Mouse (Mus musculus) liver (tissue): Measurements from ENCODE around the gene Rcn1.

ENCODE experiments used
- DNase-seq: peaks from one replicate; pipeline ENCODE4 v3.0.0-alpha.2; 2020; ENCODE audit warnings: mixed read lengths

Rcn1 gene

GRCm38 (mm10) chr2:105399085-105399891 lies at the start of gene Rcn1:
Gene Rcn1, minus strand, starts transcription at chr2:105399319.
- DNase-seq = peak; percentile 85

- DNase-seq = peak; percentile 42
Observed at GRCm38 (mm10) chr2:105444072-105444471, 45.0 kb upstream of the Rcn1 start.

DNA sequence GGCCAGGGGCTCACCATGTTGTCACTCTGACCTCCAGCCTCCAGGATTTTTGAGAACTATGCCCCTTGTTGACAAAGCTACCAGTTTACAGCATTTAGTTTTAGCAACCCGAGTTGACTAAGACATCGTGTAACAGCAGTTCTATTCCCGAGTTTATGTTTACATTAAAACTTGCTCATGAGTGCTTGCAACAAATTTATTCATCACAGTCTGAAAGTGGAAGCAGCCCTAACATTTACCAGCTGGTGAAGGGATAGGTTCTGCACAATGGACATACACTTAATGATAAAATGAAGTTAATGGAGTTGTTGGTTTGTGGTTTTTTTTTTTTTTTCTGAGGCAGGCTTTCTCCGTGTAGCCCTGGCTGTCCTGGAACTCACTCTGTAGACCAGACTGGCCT lies 39.9 kb upstream of the Rcn1 start:
- DNase-seq = no peak

GRCm38 (mm10) chr2:105438525-105438924 lies 39.4 kb upstream of the Rcn1 start:
- no peak for DNase-seq

GRCm38 (mm10) chr2:105432927-105433326 lies 33.8 kb upstream of the Rcn1 start:
- no peak for DNase-seq

DNA sequence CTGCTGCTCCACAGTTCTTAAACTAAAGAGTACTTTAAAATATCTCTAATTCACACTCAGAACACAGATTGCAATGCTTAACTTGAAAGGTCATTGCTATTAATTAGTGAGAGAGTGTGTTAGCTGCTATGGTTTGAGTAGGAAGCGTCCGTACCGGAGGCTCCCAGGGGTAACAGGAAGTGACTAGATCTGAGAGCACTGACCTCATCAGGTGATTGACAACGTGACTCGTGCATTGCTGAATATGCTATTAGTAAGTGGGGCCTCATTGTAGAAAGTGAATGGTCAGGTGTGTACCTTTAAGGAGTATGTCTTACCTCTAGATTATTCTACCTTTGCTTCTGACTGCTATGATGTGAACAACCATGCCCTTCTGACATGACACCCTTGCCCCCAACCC lies 31.3 kb upstream of the Rcn1 start:
- no peak for DNase-seq

GRCm38 (mm10) chr2:105429899-105430298 lies 30.8 kb upstream of the Rcn1 start:
- no peak for DNase-seq

DNA sequence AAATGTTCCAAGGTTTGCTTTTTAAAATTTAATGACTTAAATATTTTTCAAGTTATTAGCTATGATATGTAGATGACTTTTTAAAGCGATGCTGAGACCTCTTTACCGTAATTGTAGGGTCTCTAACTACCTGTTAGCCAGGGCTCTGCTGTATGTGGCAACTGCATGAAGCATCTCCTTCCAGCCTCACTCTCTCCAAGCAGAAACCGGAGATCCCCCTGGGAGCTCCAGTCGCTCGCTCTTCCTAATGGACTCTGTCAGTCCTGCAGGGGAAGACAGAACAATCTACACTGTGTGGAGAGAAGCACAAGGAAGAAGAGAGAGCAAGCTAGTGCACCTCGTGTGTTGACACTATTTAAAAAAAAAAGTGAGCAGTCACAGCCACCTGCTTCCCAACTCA lies 29.3 kb upstream of the Rcn1 start:
- no peak for DNase-seq

DNA sequence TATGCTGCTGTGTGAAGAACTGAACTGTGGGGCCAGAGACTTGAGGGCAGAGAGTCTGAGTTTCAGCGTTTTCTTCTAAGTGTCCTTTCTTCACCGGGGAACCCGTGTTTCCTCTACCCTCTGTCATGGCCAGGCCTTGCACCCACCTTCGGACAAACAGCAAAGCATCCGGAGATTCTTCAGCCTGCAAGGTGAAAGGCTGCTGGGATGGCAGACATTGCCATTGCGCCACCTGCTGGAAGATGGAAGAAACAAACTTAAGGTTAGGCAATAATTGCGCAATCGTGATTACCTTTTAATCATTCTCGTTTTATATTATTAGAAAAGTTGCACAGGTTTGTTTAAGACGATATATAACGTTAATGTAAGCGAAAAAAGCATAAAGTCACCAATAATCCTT lies 28.9 kb upstream of the Rcn1 start:
- DNase-seq = peak; percentile 80

DNA sequence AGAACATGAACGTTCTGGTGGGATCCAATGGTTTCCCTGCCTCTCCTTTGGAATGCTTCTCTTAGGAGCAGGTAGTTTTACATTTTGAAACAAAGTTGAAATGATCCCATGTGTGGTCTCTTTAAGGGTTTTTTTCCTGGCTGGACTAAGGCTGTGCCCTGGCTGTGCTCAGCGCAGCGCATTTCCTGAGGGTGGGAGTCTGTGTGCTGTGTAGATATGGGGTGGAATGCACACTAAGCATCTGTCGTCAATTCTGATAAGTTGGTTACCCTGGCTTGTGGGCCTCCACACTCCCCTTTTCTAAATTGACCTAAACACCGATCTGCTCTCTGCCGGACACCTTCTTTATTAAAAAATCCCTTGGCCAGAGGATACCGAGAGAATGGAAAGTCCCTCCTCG lies 28.3 kb upstream of the Rcn1 start:
- peak; percentile 59 for DNase-seq

DNA sequence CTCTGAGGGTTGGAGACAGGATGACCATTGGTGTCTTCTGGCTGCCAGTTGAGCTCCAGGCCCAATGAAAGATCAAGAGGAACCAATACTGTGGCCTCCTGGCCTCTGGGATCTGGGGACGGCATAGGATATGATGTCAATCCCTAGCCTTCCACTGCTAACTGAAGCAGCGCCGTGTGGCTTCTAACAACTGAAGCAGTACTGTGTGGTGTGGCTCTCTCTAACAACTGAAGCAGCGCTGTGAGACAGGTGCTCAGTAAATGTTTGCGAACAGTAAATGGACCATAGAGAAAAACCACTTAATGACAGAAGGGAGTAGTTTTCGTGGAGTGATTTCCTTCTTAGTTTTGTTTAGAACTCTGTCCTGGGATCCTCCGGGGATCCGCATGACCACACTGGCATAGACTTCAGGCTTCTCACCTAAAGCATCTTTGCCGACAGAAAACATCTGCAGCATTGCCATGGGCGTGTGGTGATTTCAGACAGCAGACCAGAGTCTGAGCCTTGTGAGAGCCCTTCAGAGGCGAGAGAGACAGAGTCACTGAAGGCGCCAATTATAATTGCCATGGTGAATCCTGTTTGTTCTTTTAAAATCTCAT lies 19.6 kb upstream of the Rcn1 start:
- no peak for DNase-seq

DNA sequence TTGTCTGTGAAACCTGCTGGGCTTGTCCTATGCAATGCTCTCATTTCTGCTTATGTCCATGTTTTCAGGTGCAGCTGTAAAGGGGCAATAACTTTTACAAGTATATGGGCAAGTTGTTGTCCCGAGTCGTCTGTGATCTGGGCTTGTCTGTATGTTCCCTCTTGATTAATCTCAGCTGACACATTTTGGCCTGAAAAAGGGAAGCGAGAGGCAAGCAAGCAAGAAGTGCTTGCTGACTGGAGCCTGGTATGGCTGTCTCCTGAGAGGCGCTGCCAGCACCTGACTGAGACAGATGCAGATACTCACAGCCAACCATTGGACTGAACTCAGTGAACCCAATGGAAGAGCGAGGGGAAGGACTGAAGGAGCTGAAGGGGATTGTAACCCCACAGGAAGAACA lies 18.5 kb upstream of the Rcn1 start:
- DNase-seq = no peak

DNA sequence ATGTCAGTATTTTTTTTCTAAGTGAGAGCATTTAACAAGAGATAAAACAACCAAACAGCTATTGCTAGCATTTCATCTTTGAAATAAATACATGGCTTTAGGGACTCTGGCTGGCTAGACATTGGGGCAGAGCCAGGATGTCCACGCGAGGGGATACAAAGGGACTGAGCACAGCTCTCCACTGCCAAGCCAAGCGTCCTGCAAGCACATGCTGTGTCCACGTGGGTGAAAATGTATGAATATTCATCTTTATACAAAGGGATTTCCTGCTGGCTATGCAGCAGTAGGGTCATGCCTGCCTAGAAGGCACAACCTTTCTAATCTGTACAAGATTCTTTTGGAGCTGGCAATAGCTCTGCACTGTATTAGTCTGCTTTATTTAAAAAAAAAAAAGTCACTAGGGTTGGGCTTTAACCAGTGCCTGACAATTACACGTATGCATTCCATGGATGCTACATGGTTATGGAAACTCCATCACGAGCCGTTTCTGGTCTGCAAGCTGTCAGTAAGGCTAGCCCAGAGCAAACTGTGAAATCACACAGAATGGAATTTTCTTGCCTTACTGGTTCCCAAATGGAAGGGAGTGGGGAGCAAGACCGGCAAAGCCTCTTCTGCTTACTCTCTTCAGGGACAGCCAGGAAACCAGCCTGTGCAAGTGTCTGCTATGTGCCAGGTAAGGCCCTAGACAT lies 17.7 kb upstream of the Rcn1 start:
- no peak for DNase-seq

- no peak for DNase-seq
Observed at GRCm38 (mm10) chr2:105416046-105416659, 17.0 kb upstream of the Rcn1 start.

DNA sequence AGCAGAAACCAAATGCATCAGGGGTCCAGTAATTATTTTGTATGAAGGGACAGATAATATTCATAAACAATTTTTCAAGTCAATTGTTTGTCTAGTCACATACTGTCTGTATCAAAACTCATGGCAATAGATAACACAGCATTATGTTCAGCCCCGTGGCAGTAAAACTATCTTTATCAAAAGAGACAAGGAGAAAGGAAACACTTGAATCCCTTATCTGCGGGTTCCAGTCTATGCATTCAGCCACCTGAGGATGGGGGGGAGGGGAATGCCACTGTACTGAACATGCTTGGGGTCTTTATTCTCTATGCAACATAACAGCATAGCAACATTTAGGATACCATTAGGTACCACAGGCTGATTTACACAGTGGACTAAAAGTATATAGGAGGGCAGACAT lies 15.2 kb upstream of the Rcn1 start:
- peak; percentile 58 for DNase-seq

- peak; percentile 31 for DNase-seq
Observed at GRCm38 (mm10) chr2:105409253-105409652, 10.1 kb upstream of the Rcn1 start.

- DNase-seq = no peak
Observed at GRCm38 (mm10) chr2:105408511-105408910, 9.4 kb upstream of the Rcn1 start.

DNA sequence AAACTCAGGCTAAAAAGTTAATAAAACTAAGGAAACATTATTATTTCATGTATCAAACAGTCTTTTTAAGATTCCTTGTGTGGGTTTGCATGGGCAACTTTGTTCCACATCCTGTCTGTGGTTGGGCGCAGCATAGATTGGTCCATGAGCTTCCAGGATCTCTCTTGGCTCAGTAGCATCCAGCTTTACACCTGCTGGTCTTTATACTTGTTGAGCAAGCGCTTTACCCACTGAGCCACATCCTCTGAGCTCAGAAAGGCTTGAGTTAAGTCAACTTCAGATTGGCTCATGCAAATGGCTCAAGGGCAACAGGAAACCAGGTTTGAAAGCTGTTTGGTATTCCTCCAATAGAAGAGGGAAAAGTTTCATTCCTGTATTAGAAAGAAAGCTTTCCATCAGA lies 3.1 kb upstream of the Rcn1 start:
- DNase-seq = no peak

GRCm38 (mm10) chr2:105400558-105400957 lies 1.4 kb upstream of the Rcn1 start:
- DNase-seq = no peak

GRCm38 (mm10) chr2:105398636-105399084 lies 459 bp downstream of the Rcn1 start:
- DNase-seq = peak; percentile 52

GRCm38 (mm10) chr2:105397446-105398211 lies 1.5 kb downstream of the Rcn1 start:
- DNase-seq = no peak

- DNase-seq = no peak
Observed at GRCm38 (mm10) chr2:105396066-105396465, 3.1 kb downstream of the Rcn1 start.

GRCm38 (mm10) chr2:105394375-105394774 lies 4.7 kb downstream of the Rcn1 start:
- DNase-seq = no peak
